Mouse (Mus musculus): Measurements from ENCODE around the gene Atxn7l3. TPM values are rescaled to one million over a fixed set of nuclear protein-coding genes. Genes with fewer than 3 reads are reported as not detected.
"Not testable (repeated sequence)": the region's sequence is repeated elsewhere in the genome, so short reads cannot be mapped to it uniquely, and the experiment has no call there.

Gene Atxn7l3
- polyA plus RNA-seq, 1 experiment from 2014 or later = 7.5 TPM

DNA sequence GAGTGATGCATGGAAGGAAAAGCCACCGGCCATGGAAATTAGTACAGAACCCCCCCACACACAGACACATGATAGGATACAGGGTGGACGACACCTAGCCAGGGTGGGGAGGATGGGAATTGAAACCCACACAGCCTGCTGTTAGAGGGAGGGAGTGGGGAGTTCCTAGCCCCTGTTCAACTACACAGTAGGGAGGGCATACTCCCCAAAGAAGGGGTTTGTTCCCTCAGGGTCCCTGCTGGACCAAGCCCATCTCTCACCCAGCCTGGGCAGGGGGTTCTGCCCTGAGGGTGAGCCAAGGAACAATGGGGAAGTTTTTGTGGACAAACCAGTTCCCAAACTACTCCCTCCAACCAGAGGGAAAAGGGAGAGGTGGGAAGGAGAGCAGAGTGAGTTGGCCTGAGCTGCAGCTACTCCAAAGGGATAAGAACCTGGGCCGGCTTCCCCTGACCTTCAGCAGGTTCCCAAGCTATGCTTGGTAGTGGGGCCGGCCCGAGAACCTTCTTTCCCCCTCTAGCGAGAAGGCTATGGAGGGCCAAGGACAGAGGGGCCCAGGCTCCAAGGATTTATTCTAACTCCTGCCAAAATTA lies 6.8 kb downstream of the Atxn7l3 start:
- peaks cover 76% of the 10 kb centered on the region for H3K36me3 ChIP-seq
- WGBS (ENCODE audit: insufficient replicate concordance) = 60% methylated on average over 6 of the region's 6 CpGs
- no peaks in the 10 kb centered on the region for H3K9me3 ChIP-seq (replicated peaks)
- peaks cover 55% of the 10 kb centered on the region for H3K4me1 ChIP-seq
- no peak overlapping the region for H3K9ac ChIP-seq
- H3K4me3 ChIP-seq = no peak overlapping the region
- no peaks in the 10 kb centered on the region for H3K27me3 ChIP-seq (replicated peaks)
- no peak for ATAC-seq
- no peak overlapping the region for H3K4me2 ChIP-seq
- H3K27ac ChIP-seq = peak overlapping the region; percentile 22; the same call in 1 of the 2 replicates

DNA sequence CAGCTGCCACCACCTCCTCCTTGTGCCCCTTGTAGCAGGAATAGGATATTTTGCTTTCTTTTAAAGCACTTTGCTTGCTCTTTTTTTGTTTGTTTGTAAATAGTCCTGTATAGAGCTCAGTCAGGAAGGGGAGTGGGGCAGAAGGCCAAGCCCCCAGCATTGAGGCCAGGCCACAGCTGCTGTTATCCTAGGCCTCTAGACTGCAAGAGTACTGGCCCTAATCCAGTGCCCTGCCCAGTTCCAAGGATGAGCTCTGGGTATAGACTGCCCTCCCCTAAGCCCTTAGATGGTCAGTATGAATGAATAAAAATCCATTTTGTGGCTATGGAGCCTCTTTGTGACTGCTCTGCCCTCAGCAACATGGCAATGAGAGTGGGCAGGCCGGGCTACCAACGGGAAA lies 7.5 kb downstream of the Atxn7l3 start:
- H3K27ac ChIP-seq = peak overlapping the region; percentile 67
- no peak overlapping the region for H3K9ac ChIP-seq
- H3K4me2 ChIP-seq = no peak overlapping the region
- H3K27me3 ChIP-seq (replicated peaks) = no peaks in the 10 kb centered on the region
- H3K4me1 ChIP-seq = peaks cover 54% of the 10 kb centered on the region
- no peak for ATAC-seq
- WGBS (ENCODE audit: insufficient replicate concordance) = 79% methylated on average over 2 of the region's 2 CpGs
- H3K4me3 ChIP-seq = no peak overlapping the region
- H3K9me3 ChIP-seq (replicated peaks) = no peaks in the 10 kb centered on the region
- peaks cover 69% of the 10 kb centered on the region for H3K36me3 ChIP-seq

DNA sequence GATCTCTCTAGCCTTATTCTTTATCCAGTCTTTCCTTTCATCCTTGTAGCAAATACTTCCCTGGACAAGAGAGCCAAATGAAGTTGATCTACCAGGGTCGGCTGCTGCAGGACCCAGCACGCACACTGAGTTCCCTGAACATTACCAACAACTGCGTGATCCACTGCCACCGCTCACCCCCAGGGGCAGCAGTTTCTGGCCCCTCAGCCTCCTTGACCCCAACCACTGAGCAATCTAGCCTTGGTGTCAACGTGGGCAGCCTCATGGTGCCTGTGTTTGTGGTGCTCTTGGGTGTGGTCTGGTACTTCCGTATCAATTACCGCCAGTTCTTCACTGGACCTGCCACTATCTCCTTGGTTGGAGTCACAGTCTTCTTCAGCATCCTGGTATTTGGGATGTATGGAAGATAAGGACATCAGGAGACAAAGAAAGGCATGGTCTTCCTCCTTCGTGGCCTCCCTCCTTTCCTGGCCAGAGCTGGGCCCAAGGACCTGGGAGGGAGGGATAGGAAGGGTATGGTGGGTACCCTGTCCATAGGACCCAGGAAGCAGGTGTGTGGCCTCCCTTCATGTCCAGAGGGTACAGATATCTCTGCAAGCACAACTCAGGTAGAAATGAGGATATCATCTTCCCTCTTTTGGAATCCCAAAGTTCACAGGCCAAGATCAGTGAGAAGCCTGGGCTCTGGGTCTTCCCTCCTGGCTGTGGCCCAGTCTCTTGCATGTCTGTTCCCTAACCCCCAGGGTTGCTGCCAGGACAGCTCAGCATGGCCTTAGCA lies 8.2 kb downstream of the Atxn7l3 start:
- peaks cover 62% of the 10 kb centered on the region for H3K36me3 ChIP-seq
- no peaks in the 10 kb centered on the region for H3K27me3 ChIP-seq (replicated peaks)
- no peak overlapping the region for H3K4me3 ChIP-seq
- 0 out of 2 replicates have a peak, but pooled peaks have one; percentile 22 for ATAC-seq
- 68% methylated on average over 8 of the region's 8 CpGs for WGBS (ENCODE audit: insufficient replicate concordance)
- H3K9me3 ChIP-seq (replicated peaks) = no peaks in the 10 kb centered on the region
- H3K27ac ChIP-seq = peak overlapping the region; percentile 67
- H3K9ac ChIP-seq = no peak overlapping the region
- H3K4me2 ChIP-seq = 0 out of 2 replicates have a peak overlapping the region, but pooled peaks have one; percentile 1
- peaks cover 55% of the 10 kb centered on the region for H3K4me1 ChIP-seq

DNA sequence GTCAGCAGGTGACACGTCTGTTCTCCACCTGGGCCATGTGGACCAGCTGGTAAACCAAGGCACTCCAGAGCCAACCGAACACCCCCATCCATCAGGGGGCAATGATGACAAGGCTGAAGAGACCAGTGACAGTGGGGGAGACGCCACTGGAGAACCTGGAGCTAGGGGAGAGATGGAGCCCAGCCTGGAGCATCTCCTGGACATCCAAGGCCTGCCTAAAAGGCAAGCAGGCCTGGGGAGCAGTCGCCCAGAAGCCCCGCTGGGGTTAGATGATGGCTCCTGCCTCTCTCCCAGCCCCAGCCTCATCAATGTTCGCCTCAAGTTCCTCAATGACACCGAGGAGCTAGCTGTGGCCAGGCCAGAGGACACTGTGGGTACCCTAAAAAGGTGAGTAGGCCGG lies 8.9 kb downstream of the Atxn7l3 start:
- no peak overlapping the region for H3K9ac ChIP-seq
- no peak overlapping the region for H3K4me2 ChIP-seq
- H3K4me1 ChIP-seq = peaks cover 55% of the 10 kb centered on the region
- no peak overlapping the region for H3K4me3 ChIP-seq
- peak overlapping the region; percentile 67 for H3K27ac ChIP-seq
- H3K36me3 ChIP-seq = peaks cover 54% of the 10 kb centered on the region
- no peak for ATAC-seq
- H3K9me3 ChIP-seq (replicated peaks) = no peaks in the 10 kb centered on the region
- 84% methylated on average over 8 of the region's 8 CpGs for WGBS (ENCODE audit: insufficient replicate concordance)
- no peaks in the 10 kb centered on the region for H3K27me3 ChIP-seq (replicated peaks)

DNA sequence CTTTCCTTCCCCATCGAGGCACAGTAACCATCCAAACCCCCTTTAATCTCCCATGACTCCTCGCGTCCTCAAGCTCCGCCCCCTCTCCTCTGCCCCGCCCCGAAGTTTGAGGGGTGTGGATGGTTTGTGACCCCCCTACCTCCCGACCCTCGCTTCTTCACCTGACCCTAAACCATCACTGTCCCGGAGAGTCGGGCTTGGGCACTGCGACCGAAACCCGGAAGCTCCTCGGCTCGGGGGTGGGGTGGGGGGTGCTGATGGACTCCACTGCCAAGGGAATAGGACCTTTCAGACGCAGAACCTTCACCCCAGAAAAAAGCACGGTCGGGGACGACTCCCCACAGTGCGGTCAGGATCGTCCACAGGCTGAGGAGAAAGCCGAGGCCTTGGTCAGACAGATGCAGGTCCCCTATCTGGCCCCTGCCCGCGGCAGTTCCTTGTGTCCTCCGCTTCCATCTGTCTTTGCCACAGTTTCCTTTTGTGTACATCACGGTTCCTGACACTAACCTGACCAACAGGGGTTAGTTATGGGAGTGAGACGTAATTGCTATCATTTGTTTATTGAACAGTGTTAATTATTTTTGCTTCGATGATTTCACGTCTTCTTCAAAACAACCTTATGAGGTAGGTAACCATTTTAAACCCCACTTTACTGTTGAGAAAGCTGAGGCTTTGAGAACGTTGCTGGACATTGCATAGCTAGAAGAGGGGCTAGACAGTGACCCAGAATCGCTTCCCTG lies 11.2 kb downstream of the Atxn7l3 start:
- ATAC-seq = peak; percentile 65
- WGBS (ENCODE audit: insufficient replicate concordance) = 2% methylated on average over 31 of the region's 31 CpGs
- H3K36me3 ChIP-seq = peaks cover 32% of the 10 kb centered on the region
- peak overlapping the region; percentile 85 for H3K9ac ChIP-seq
- H3K27ac ChIP-seq = peak overlapping the region; percentile 79
- H3K4me3 ChIP-seq = peak overlapping the region; percentile 71
- peaks cover 45% of the 10 kb centered on the region for H3K4me1 ChIP-seq
- H3K9me3 ChIP-seq (replicated peaks) = no peaks in the 10 kb centered on the region
- no peaks in the 10 kb centered on the region for H3K27me3 ChIP-seq (replicated peaks)
- H3K4me2 ChIP-seq = peak overlapping the region; percentile 82

DNA sequence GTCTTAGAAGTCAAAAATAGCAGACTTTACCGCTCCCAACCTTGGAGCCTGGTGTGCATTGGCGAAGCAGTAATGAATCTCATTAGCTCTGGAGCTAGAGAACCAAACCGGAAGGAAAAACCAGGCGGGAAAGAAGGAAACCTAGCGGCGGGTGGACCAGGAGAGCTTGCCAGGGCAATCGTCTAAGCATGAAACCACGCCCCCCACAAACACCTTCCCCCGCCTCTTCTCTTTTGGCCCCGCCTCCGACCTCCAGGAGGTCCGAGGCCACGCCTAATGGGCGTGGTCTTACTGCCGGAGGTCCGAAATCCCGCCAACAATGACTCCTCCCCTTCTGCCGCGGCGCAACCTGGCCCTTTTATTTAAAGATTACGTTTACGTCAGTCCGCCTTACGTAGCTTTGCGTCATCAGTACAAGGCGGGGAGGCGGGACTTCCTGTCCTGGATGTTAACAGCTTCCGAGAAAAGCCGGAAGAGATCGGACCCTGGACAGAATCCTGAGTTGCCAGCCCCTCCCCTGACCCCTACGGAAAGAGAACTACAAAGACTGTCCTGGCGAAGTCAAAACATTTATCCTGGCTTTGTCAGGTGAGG lies 11.8 kb downstream of the Atxn7l3 start, which contains the start of gene Tmub2:
Gene Tmub2, plus strand, starts transcription at position 431 of the 594 bp plus-strand sequence.
- H3K27ac ChIP-seq = peak within 1 kb of the TSS; percentile 79
- peak within 1 kb of the TSS; percentile 71 for H3K4me3 ChIP-seq
- no peaks in the 10 kb centered on the region for H3K9me3 ChIP-seq (replicated peaks)
- peaks cover 42% of the 10 kb centered on the region for H3K4me1 ChIP-seq
- peak within 1 kb of the TSS; percentile 82 for H3K4me2 ChIP-seq
- peaks cover 25% of the 10 kb centered on the region for H3K36me3 ChIP-seq
- ATAC-seq = peak; percentile 87
- WGBS (ENCODE audit: insufficient replicate concordance) = 1% methylated on average over 32 of the region's 32 CpGs
- peak within 1 kb of the TSS; percentile 85 for H3K9ac ChIP-seq
- no peaks in the 10 kb centered on the region for H3K27me3 ChIP-seq (replicated peaks)

DNA sequence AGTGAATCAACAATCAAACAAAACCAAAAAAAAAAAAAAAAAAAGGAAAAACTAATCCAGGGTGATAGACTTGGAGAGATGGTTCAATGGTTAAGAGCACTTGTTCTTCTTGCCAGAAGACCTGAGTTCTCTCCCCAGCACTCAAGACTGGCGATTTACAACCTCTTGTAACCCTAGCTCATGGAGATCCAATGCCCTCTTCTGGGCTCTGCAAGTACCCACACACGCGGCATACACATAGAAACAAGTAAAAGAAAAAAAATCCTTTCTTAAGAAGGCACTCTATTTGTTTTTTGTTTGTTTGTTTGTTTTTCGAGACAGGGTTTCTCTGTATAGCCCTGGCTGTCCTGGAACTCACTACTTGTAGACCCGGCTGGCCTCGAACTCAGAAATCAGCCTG lies 12.5 kb downstream of the Atxn7l3 start:
- Histone ChIP-seq H3K4me2 (peak overlapping the region; percentile 82), H3K36me3 (peaks cover 19% of the 10 kb centered on the region), H3K4me3 (peak overlapping the region; percentile 71), H3K4me1 (peaks cover 41% of the 10 kb centered on the region), H3K9ac (peak overlapping the region; percentile 47), H3K27ac (peak overlapping the region; percentile 79), H3K27me3 (replicated peaks) (no peaks in the 10 kb centered on the region), H3K9me3 (replicated peaks) (no peaks in the 10 kb centered on the region)
- ATAC-seq = no peak
- WGBS (ENCODE audit: insufficient replicate concordance) = 72% methylated on average over 6 of the region's 6 CpGs

DNA sequence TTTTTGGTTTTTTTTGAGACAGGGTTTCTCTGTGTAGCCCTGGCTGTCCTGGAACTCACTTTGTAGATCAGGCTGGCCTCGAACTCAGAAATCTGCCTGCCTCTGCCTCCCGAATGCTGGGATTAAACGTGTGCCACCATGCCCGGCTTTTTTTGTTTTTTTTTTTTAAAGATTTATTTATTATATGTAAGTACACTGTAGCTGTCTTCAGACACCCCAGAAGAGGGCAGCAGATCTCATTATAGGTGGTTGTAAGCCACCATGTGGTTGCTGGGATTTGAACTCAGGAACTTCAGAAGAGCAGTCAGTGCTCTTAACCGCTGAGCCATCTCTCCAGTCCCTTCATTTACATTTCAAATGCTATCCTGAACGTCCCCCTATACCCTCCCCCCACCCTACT lies 16.2 kb downstream of the Atxn7l3 start:
- H3K36me3 ChIP-seq; H3K4me3 ChIP-seq; H3K9ac ChIP-seq; H3K4me2 ChIP-seq; ATAC-seq; H3K9me3 ChIP-seq (replicated peaks); H3K27ac ChIP-seq: not testable (repeated sequence)
- Histone ChIP-seq H3K27me3 (replicated peaks) (peaks cover 16% of the 10 kb centered on the region), H3K4me1 (peaks cover 18% of the 10 kb centered on the region)
- 64% methylated on average over 6 of the region's 6 CpGs for WGBS (ENCODE audit: insufficient replicate concordance)

DNA sequence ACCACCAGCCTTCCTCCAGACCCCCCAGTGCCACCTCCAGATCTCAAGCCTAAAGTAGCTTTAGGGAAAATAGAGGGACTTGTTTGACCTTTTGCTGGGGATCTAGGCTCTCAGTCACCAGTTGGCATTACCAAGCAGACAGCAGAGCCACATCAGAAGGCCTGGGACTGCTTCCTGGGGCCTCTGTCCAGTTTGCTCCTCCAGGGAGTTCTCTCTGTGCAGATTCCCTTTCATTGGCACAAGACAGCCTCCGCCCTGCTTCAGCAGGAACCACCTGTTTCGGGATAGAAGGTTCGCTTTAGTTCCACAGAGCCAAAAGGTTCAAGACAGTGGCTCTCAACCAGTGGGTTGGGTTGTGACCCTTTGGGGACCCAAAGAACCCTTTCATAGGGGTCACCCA lies 16.8 kb downstream of the Atxn7l3 start:
- WGBS (ENCODE audit: insufficient replicate concordance) = 81% methylated on average over 3 of the region's 3 CpGs
- Histone ChIP-seq H3K4me3 (no peak overlapping the region), H3K9ac (no peak overlapping the region), H3K27ac (no peak overlapping the region), H3K4me2 (no peak overlapping the region), H3K27me3 (replicated peaks) (peaks cover 16% of the 10 kb centered on the region), H3K9me3 (replicated peaks) (no peaks in the 10 kb centered on the region), H3K4me1 (peaks cover 18% of the 10 kb centered on the region), H3K36me3 (no peaks in the 10 kb centered on the region)
- no peak for ATAC-seq

DNA sequence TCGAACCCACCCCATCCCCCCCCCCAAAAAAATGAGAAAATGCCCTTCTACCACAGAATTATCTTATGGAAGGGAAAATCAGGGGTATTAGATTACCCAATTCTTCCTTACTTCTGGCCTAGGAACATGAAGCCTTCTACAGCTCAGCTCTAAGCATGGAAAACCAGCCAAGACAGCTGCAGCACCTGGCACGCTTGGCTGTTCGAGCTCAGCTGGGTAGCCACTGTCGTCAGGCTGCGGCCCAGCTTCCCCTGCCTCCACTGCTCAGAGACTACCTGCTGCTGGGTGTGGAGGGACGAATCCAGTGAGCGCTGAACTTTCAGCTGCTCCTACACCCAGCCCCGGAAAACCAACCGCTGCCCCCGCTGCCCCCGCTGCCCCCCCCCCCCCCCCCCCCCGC lies 18.7 kb downstream of the Atxn7l3 start:
- H3K4me3 ChIP-seq = no peak overlapping the region
- H3K9ac ChIP-seq = no peak overlapping the region
- peaks cover 16% of the 10 kb centered on the region for H3K27me3 ChIP-seq (replicated peaks)
- peaks cover 12% of the 10 kb centered on the region for H3K4me1 ChIP-seq
- no peak overlapping the region for H3K27ac ChIP-seq
- no peak for ATAC-seq
- 82% methylated on average over 9 of the region's 12 CpGs for WGBS (ENCODE audit: insufficient replicate concordance)
- no peaks in the 10 kb centered on the region for H3K36me3 ChIP-seq
- no peaks in the 10 kb centered on the region for H3K9me3 ChIP-seq (replicated peaks)
- H3K4me2 ChIP-seq = no peak overlapping the region

DNA sequence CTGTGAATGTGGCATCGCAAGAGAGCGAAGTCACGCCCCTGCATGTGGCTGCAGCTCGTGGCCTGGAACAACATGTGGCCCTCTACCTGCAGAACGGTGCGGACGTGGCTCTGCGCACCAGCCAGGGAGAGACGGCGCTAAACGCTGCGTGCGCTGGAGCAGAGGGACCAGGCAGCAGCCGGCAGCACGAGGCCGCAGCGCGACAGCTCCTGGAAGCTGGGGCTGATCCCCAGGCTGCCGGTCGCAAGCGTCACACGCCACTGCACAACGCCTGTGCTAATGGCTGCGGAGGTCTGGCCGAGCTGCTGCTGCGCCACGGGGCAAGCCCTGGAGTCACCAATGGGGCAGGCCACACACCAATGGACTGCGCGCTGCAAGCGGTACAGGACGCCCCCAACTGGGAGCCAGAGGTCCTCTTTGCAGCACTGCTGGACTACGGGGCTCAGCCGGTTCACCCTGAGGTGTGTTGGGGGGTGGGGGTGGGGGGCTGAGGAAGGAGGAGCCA lies 20.0 kb downstream of the Atxn7l3 start:
- peak; percentile 67 for ATAC-seq
- Histone ChIP-seq H3K36me3 (no peaks in the 10 kb centered on the region), H3K4me2 (peak overlapping the region; percentile 68), H3K27me3 (replicated peaks) (peaks cover 16% of the 10 kb centered on the region), H3K27ac (no peak overlapping the region), H3K4me3 (peak overlapping the region; percentile 37), H3K4me1 (peaks cover 12% of the 10 kb centered on the region), H3K9me3 (replicated peaks) (no peaks in the 10 kb centered on the region), H3K9ac (peak overlapping the region; percentile 66)
- 3% methylated on average over 33 of the region's 33 CpGs for WGBS (ENCODE audit: insufficient replicate concordance)
